Mouse (Mus musculus) adrenal gland, adult 8-10 months (tissue): Measurements from ENCODE around the gene Mrpl14. TPM values are rescaled to one million over a fixed set of nuclear protein-coding genes. Genes with fewer than 3 reads are reported as not detected.

Experiments used
- DNase-seq: peaks from one replicate; pipeline ENCODE4 v3.0.0; 2022
- total RNA-seq, 4 experiments: library from RNA; stranded (reverse); gene quantifications; 2 replicates each; pipeline ENCODE4 v1.2.4; 2022

Gene Mrpl14
- total RNA-seq, 4 experiments from 2014 or later = 109 to 120 (median 112) TPM

- DNase-seq = no peak
Measured at GRCm38 (mm10) chr17:45727481-45727880, 41.4 kb downstream of the Mrpl14 start.

DNA sequence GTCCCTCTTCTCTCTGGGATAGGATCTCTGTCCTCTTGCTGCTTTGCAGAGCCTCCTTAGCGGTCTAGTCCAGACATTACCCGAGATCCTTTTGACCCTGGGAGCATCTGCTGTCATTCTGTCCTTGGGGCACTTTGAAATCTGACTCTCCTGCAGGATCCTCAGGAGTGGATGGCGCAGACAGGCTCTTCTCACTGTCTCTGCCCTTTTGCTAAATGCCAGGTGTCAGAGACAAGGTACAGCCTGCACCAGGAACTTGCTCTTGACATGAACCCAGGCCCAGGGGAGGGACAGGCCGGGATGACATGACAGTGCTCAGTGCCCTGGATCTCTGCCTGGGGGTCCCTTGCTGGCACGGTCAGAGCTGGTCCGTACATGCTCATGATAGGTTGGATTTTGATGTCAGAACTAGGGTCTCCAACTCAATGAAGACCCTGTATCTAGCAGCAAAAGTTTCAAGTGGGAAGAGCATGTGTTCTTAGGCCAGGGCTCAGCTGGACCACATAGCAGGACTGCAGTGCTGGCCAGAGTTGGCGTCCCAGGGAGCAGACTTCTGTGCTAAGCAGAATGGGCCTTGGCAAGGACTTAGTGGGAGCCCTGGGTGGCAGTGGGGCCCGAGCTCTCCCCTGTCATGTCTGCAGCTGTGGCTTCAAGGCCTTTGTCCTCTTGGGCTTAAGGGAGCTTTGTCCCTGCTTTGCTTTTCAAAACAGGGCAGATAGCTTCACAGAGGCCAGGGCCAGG lies 42.0 kb downstream of the Mrpl14 start:
- no peak for DNase-seq

- DNase-seq = no peak
Measured at GRCm38 (mm10) chr17:45729387-45729786, 43.3 kb downstream of the Mrpl14 start.

DNA sequence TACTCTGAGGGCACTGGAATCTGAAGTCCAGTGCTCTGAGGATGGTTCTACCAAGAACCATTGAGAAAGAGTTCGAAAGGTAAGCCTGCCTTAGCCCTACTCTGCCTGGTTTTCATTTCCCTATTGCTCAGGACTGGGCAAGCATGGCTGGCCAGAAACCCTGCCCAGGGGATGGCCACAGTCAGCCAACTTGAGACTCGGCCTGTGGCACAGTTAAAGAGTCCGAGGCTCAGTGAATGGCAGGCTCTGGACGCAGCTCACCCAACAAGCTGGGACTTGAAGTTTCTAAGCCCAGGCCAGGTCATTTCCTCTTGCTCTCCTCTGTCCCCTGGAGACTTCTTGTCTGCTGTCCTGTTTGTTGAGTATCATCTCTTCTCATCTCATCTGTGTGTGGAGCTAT lies 44.6 kb downstream of the Mrpl14 start:
- no peak for DNase-seq

DNA sequence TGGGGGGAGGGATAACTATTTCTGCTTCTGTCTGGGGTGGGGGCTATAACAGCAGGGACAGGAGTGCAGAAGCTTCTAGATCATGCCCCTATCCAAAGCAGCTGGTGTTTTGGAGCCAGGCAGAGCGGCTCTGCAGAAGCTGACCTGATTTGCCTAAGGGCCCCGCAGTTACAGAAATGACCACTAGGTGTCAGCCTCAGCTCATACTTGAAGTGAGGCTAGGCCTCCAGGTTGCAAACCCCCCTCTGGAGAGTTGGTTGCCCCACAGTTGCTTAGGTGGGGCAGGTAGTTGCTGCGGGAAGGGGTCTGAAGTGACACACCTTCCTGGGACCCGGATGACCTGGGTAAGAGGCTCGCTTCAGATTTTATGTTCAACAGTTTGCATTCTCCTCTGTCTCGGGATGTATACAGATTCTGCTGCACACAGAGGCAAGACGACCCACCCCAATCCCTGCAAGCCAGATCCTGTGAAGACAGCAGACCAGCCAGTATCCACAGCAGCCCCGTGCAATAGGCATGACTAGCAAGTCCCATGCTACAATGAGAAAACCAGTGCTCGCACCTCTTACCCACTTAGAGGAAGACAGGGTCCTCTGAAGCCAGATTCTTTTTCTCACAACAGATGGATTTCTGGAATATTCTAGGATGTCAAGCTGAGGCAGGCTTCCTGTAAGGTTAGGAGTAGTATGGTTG lies 45.2 kb downstream of the Mrpl14 start:
- peak; percentile 71 for DNase-seq

DNA sequence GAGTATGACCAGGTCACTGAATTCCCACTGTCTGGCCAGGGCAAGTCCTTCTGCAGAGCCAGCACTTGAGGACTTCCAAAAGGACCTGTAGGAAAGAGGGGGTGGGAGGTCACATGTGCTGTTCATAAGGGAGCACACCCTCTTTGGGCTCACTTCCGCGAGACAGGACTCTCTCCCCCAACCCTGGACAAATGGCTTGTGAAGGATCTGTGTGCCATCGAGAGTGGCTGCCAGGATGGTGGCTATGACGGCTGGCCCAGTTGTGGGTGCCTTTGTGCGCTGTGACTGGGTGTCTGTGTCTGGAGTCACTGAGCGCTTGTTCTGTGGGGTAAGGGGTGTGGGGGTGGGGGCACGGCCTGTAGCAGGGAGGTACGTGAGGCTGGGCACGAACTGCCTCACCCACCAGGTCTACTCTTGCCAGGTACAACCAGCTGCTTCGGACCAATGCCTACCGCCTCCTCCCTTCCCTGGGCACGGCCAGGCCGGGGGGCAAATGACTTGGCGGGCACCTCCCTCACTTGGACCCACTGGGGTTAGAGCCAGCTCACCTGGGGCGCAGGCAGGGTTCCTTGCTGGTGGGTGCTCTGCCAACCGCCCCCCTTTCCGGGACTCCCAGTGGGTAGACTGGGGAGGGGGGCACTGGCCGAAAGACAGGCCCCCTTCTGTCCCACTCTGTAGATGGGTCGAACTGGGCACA lies 47.1 kb downstream of the Mrpl14 start:
- no peak for DNase-seq

DNA sequence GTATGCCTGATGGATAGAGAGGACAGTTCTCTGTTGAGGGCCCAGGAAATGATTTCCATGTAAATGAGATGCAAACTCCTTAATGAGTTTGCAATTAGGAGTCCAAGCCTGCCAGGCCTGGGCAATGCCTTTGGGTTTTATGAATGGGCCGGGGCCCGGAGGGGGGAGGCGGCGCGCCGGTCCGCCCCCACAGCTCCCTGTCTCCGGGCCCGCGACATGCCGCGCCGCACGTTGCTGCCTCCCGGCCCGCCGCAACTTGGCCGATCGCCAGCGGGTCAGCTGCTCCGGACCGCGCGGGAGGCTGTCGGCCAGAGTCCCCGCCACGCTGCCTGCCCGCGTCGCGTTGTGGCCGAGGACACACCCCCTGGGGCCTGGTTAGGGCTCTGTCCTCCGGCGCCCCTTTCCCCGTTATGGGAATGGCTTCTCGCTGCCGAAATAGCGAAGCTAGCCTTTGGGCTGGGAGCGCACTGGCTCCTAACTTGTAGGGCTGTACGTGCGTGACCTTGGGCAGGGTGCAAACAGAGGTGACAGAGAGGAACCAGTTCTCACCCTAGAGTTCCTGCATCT lies 47.7 kb downstream of the Mrpl14 start, which contains the start of gene 1600014C23Rik:
1600014C23Rik (minus strand) TSS at position 110 of the 567 bp plus-strand sequence.
- peak; percentile 30 for DNase-seq

DNA sequence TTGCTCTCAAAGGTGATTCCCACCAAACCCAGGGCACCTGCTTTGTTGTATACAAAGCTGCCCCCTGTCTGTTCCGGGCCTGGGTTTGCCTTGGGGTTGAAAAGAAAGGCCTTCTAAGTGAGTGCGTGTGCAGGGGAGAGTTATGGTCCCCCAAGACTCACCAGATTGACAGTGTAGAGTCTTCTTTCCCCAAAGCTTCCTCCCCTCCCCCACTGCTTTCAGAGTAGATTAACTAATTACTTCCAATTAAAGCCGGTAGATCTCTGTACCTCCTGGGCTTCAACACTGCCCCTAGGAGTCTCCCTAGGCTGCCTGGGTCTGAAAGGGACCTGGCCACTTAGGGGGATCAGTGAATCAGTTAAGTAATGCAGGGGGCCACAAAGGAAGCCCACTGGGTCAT lies 48.2 kb downstream of the Mrpl14 start:
- no peak for DNase-seq

GRCm38 (mm10) chr17:45734881-45735280 lies 48.8 kb downstream of the Mrpl14 start:
- DNase-seq = no peak

DNA sequence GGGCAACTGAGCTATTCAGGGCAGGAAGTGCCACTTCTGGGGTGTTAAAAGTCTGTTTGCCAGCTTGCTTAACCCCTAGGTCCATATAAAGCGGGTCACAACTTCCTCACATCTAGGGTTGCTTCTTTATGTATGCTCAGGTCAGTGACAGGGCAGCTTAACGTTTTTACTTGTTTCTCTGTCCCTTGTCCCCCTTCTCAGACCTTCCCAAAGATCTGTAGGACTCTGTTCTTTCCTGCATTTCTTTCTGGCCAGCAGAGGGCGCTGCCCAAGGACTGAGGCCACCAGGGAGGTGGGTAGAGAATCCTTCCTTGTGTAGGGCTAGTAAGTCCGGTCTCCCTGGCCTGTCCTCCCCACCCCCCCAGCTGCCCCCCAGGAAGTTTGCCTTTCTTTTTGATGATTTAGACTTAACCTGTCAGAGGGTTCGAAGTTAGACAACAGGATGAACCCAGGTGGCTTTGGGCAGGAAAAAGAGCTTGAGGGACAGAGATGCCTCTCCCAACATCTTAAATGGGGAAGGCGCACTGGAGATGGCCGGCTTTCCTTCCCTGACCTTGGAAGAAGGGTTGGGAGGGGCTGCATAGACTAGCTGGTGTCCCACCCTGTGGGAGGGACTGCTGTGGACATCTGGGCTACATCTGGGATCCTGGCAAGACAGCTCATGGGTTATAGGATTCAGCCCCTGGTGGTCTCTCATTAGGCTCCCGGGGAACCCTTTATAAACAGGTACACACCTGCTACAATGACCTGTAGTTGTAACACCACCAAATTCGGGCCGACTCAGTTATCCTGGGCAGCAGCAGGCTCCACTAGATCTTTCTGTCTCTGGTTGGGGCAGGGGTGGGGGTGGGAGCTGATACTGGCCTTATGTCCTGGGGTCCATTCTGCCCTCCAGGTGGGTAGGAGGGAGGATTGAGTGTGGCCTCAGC lies 49.5 kb downstream of the Mrpl14 start:
- peak; percentile 68 for DNase-seq

DNA sequence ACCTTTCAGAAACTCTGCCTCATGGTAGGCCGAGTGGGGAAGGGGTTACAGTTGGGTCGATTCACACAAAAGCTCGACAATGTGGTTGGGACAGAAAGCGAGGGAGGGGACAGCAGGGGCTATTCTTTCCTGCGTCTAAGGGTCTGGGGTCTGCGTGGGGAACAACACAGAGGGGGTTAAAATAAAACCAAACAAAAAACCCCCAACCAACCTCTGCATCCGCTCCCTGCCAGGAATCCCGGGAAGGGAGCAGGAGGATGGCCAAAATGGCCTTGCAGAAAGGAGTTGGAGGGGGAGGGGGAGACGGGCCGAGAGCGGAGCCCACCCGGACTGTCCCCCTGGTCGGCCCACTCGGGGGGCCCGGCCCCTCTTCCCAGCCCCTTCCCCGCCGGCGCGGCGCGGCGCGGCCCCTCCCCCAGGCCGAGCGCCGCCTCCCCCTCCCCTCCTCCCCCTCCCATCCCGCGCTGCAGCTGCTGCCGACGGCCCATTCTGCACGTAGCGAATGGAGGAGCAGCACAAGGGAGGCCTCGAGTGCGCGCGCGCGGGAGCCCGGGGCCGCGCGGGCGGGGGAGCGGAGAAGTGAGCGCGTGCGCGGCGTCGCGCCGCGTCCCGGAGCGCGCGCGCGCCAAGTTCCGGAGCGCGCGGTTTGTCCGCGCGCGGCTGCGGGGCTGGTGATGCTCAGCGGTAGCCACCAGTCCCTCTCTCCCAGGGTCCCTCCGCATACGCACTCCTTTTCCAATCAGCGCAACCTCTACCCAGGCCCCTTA lies 50.4 kb downstream of the Mrpl14 start:
- peak; percentile 75 for DNase-seq

DNA sequence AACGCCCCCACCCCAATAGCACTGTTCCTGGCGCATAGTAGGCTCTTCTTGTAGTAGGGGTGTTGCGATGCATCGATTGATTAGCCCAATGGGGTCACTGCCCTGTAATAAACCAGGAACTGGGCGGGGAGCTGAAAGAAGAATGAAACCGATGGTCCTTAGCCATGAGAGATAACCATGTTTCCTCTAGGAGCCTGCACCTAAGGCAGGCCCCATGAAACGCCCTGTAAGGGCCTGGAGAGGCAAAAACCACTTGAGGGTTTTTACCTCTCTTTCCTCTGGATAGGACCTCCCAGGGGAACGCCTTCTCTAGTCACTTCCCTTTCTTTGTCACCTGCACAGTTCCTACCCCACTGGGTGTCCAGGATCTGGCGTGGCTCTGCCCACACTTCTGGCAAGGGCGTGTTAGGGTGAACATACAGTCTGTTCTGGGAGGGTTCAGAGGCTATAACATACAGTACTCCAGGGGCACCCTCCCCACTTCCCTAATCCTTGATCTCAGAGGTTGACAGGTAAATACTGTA lies 51.0 kb downstream of the Mrpl14 start:
- no peak for DNase-seq

GRCm38 (mm10) chr17:45742371-45743147 lies 56.4 kb downstream of the Mrpl14 start:
- no peak for DNase-seq

DNA sequence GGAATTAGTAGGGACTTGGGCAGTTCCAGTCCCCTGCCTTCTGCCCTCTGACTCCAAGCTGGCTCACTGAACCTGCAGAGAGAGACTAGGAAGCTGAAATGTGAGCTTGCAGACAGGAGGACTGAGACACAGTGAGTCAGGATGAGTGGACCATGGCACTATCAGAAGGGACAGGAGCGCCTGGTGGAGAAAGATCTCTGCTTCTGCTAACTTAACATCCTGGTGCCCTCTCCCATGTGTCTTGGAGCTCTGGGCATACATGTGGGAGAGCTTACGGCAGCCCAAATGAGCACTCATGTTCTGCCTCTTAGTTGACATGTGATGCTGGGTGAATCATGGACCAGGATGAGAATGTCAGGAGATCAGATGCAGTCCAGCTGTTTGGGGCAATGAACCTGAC lies 59.5 kb downstream of the Mrpl14 start:
- DNase-seq = no peak

- no peak for DNase-seq
Measured at GRCm38 (mm10) chr17:45746755-45747154, 60.6 kb downstream of the Mrpl14 start.

GRCm38 (mm10) chr17:45747293-45747692 lies 61.2 kb downstream of the Mrpl14 start:
- no peak for DNase-seq
